Mouse (Mus musculus) layer of hippocampus, adult 18-20 months (tissue): ENCODE data around the gene Hoxd13. TPM values are rescaled to one million over a fixed set of nuclear protein-coding genes. Genes with fewer than 3 reads are reported as not detected.

Experiments
- DNase-seq, 2 experiments: peaks; one replicate each; pipeline ENCODE4 v3.0.0; 2022; ENCODE audit warnings: low spot score in 2 of 2
- total RNA-seq, 2 experiments: library from RNA; stranded (reverse); gene quantifications; 2 replicates each; pipeline ENCODE4 v1.2.3; 2021

Gene Hoxd13
- total RNA-seq, 2 experiments from 2014 or later: not detected

- DNase-seq: no peak
Measured at GRCm38 (mm10) chr2:74680561-74681398, 12.7 kb downstream of the Hoxd13 start.

- DNase-seq: no peak
Measured at GRCm38 (mm10) chr2:74681594-74682531, 13.8 kb downstream of the Hoxd13 start.

DNA sequence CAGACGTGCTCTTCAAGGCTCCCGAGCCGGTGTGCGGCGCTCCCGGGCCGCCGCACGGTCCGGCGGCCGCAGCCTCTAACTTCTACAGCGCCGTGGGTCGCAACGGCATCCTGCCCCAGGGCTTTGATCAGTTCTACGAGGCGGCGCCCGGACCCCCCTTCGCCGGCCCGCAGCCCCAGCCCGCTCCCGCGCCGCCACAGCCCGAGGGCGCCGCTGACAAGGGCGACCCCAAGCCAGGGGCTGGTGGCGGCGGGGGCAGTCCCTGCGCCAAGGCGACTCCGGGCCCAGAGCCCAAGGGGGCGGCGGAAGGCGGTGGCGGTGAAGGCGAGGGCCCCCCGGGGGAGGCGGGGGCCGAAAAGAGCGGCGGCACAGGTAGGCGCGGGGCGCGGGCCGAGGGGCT, 14.7 kb downstream of the Hoxd13 start:
- DNase-seq: no peak

- DNase-seq: no peak
Measured at GRCm38 (mm10) chr2:74683471-74683951, 15.4 kb downstream of the Hoxd13 start.

- no peak for DNase-seq
Measured at GRCm38 (mm10) chr2:74684106-74684505, 16.0 kb downstream of the Hoxd13 start.

DNA sequence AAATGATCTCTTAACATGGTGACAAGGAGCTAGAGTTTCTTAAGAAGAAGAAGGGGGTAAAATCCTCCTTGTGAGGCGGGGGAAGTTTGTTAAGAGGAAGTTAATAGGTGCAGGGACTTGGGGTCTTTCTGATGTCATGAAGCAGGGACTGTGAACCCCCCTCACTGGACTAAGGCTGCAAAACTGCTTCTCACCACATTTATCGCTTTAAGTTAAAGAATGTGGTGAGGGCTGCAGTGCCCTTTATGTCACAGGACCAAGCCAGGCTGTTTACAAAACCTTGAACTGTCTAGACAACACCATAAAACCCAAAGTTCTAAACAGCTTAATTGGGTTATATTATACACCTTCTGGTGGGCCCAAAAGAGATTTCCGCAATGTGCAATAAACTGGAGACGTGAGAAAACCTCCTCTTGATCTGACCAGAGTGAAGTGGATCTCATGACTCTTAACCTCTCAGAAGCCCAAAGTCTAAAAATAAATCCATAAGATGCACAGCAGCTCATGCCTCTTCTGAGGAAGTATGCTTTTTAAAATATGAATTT, 17.0 kb downstream of the Hoxd13 start:
- no peak for DNase-seq

DNA sequence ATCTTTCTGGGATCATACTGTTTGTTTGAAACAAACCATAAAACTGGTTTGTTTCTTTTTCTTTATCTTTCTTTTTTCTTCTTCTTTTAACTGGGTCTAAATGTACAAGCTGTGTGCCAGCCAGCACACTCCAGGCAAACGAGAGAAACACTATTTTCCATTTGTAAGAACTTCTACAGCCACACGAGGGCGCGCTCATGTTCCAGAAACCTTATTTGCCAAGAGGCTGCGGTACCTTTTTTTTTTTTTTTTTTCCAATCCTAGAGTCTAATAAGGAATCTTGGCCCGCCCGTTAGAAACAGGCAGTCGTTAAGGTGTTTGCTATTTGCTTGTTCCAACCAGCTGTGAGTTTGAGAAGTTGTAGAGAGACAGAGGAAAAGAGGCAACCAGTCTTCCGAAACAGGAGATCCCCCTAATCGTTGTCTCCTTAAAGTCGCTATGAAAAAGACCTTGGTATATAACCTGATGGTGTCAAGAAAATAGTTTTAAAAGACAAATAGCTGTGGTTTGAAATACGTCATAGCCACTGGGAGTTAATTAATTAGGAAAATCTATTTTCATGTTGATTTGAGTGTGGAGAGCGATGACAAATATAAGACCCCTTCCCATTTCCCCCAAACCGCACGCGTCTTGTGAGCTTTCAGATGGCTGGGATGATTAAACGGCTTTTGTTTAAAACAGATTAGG, 18.3 kb downstream of the Hoxd13 start:
- DNase-seq: peak in 1 of 2 experiments; percentile 73

DNA sequence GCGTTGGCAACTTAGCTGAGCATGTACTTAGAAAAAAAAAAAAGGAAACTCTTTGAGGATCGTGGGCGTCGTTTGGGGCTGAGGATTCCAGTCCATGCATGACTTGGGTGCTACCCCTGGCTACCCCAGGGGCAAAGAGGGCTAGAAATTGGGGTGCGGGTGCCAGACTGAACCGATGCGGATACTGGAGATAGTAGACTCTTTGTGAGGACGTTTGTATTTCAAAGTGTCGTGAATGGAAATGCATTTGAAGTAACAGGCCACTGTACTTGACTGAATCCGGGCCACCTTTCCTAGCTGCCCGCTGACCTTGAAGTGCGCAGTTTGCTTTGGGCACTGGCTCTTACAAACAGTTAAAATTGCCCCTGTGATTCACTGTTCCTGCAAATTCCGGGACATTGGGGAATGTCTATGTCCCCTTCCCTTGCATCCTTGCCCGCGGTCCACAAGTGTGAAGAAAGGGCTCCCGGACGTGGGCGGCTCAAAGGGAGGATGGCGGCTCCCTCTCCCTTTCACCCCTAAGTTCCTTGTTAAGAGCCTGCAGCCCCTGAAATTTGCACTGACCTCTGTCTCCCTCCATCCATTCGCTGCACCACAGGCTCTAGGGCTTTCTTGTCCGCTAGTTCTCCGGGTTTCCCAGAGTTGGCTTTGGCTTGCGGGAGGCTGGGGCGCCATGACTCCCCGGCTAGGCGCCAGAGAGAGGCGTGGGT, 19.0 kb downstream of the Hoxd13 start:
- no peak for DNase-seq

DNA sequence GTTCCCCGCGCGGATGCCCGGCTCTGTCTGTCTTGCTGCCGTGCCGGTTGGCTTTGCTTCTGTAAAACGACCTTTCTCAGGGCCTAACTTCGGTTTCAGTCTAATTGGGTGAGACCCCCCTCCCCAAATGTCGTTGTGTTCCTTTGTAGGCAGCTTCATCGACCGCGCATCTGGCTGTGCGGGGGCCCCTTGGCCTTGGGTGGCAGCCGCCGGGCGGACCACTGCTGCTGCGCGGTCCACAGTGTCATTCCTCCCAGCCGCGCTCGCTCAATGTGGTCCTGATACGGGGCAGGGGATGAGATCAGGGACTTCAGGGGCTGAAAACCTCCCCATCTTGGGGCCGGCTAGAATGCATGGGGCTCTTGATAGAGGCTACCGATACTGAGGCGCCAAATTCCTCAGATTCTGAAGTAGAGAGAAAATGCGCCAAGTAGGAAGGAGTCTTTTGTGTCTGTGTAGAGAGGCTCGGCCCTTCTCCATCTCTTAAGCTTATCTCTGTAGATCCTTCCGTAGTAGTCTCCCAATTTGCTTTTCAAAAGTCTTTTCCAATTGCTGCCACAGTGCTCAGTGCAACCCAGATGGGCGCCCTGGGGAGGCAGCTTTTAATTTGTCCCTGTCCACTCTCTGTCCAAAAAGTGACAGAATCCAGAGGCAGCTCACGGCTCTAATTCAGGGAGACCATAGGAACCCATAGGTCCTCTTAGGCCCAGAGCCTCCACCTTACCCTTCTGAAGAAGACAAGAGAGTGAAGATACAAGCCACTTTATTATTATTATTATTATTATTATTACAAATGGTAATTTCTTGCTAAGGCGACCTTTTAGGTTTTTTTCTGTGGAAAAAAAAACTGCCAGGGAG, 19.8 kb downstream of the Hoxd13 start:
- DNase-seq: no peak

- no peak for DNase-seq
Measured at GRCm38 (mm10) chr2:74688795-74689573, 20.9 kb downstream of the Hoxd13 start.

DNA sequence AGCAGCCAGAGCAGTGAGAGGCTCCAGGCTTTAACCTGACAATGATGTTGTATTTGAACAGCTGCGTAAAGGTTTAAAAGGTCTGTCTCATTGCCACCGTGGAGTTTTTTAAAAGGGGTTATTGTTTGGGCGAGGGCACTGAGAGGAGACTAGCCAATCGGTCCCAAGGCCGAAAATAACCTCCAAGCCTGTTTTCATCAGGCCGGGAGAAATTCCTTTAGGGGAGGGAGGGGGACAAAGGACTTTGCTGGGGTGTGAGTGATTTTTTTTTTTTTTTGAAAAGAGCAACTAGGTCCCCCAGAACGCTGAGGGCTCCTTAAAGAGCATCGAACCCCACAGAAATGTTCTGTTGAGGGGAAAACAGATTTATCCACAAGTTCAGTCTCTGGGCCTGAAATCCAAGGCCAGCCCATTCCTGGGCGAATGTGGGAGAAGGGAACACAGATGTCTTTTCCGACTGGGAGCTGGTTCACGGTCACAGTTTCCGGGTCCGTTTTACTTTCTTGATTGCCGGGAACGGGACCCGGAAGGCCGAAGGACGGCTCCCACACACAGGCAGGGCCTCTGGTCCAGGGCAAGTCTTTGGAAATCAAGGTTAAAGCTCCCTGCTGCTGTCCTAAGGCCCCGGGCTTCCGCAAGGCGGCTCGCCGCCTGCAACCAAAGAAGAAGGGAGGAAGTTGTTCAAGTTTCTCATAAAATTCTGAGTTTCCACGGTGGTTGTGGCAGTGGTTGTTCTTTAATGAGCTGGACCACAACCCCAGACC, 21.6 kb downstream of the Hoxd13 start:
- no peak for DNase-seq

DNA sequence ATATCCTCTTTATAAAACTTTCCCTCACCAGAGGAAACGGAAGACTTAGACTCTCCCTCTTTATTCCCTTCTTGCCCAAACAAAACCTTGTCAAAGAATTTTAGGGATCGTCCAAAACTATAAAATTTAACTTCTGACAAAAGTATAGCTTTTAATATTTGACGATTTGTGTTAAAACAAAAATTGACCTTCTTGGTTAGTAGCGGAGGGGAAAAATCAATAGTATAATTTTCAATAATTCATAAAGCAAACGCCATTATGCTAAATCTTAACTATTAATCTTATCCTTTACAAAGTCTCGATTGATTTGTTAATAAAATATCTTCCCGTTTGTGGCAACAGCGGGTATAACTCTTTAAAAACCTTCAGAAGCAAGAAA, 22.2 kb downstream of the Hoxd13 start:
- no peak for DNase-seq

DNA sequence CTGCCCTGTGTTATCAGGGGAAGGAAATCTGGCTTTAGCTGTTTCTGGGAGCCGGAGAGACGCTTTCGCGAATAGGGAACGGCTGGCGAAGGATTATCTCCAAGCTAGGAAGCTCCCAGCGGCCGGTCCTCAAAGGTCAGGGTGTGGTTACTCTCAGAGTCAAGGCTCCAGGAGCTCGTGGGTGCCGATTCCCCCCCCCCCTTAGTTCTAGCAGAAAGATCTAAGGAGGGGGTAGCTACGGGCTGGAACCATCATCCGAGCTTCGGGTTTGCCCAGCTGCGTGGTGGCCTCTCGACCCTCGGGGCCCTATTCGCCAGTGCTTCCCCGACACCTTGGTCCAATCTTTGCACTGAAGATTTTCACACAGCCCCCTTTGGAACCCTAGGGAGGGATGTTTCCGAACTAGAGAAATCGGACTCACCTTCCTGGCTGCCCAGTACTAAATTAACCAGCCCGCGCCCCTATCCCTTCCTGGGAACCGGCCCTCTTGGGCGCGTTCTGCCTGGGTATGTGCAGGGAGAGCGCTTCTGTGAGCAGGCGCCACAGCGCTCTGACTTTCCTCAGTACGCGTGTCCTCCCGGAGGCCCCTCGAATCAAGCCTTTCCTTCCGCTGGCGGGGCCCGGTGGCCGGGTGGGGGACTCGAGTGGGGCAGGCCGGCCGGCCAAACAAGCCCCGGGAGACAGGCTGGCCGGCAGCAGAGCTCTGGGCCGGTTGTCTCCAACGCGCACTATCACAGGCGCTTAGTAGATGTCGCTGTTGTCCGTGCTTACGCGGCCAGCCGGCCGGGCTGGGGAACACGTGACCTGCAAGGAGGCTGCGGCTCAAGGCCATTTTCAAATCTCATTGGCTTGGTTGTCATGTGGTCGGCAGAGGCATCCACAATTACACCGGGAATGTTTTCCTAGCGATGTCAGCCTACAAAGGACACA, 23.2 kb downstream of the Hoxd13 start, which contains the start of gene Hoxd10:
Hoxd10 (plus strand) TSS at position 903 of the 930 bp plus-strand sequence.
- DNase-seq: no peak

GRCm38 (mm10) chr2:74691995-74692807, 24.1 kb downstream of the Hoxd13 start:
- DNase-seq: no peak

- no peak for DNase-seq
Measured at GRCm38 (mm10) chr2:74692808-74693431, 24.8 kb downstream of the Hoxd13 start.
